Mouse (Mus musculus): ENCODE data around the gene Slc11a1.
"Not testable (repeated sequence)": the region's sequence is repeated elsewhere in the genome, so short reads cannot be mapped to it uniquely, and the experiment has no call there.

Slc11a1 gene

DNA sequence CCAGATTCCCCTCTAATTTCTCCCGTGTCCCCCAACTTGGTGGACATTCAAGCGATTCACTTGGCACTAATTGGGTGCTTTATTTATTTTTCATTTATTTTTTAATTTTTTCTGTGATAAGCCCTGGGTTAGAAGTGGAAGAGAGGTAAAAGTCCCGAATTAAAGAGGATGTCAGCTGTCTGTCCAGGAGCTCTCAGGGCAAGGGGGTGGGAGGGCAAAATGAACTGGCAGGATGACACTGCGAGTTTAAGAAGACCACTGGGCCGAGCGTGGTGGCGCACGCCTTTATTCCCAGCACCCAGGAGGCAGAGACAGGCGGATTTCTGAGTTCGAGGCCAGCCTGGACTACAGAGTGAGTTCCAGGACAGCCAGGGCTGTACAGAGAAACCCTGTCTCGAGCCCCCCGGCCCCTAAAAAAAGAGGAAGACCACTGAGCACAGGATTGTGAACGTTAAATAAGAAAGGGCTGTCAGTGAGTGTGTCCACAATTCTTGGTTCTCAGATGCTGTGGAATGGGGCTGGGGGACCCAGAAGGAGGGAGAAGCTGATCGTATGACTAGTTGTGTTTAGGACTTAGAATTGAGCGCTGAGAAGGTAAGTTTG lies 12.5 kb downstream of the Slc11a1 start:
- no peak for DNase-seq (ENCODE audit: low read depth)

DNA sequence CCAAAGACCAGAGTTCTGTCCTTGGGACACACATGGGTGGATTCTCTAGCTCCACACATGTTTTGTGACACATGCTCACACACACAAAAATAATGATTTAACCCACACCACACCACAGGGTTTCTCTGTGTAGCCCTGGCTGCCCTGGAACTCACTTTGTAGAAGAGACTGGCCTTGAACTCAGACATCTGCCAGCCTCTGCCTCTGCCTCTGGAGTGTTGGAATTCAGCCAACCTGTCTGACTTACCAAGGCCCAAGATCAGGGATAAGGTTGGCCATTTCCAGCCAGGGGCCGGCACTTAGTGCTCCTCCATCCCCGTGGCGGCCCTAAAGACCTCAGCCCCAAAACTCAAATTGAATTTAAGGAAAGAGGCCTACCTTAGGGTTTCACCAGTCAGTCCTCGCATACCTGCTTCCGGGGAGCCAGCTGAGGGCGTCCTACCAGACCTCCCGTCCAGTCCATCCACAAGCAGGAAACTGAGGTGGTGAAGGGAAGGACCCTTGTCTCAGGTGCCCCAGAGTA lies 13.5 kb downstream of the Slc11a1 start:
- no peak for DNase-seq (ENCODE audit: low read depth)

GRCm38 (mm10) chr1:74389831-74390286 lies 14.9 kb downstream of the Slc11a1 start:
- peak; percentile 77 for DNase-seq (ENCODE audit: low read depth)

DNA sequence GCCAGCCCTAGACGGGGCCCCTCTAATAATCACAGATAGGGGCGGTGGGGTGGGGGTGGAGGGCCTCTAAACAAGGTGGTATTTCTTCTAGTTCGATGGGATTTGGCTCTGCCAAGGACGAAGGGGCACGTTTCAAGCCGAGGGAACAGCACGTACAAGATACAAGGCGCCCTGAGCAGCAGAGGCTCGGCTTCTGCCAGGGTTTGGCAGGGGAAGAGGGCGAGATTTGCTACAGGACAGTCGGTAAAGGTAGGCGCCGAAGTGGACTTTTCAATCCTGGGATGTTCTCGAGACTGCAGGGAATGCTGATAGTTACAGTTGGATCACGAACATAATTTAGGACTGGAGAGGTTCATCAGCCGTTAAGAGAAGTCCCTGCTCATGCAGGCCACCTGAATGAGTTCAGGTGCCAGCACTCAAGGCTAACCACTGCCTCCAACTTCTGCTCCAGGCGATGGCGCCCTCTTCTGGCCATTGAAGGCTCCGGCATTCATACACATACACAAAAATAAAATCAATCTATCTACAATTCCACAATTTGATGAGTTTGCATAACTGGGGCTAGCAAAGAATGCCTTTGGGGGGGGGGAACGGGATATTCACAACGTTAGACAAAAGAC lies 15.4 kb downstream of the Slc11a1 start:
- peak; percentile 89 for DNase-seq (ENCODE audit: low read depth)

DNA sequence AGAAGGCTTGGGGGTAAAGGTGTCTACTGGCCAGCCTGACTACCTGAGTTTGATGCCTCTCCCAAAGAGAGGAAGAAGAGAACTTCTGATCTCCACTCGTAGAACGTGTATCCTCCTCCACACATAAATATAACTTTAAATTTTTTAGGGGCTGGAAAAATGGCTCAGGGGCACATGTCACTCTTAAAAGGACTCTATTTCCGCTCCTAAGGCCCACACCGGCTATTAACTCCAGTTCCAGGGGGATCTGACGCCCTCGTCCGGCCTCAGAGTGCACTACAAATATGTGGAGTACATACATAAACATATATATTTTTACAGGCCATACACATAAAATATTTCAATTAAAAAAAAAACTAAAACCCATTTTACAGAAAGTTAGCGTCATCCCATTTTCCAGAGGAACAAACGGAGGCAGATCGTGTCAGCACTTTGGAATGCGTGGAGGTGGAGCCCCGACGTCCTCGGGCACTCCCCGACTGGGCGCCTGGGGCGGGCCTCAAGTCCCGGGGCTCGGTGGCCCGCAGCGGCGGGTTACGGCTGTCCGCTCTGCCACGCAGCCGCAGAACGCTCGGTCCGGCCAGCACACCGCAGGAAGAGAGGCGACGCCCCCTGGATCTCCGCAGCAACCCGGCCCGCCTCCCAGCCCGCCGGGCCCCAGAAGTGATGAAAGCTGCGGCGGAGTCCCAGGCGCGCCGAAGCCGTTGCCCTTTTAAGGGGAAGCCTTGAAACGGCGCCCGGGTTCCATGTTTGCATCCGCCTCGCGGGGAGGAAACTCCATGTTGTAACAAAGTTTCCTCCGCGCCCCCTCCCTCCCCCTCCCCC lies 16.1 kb downstream of the Slc11a1 start, which contains the start of gene Ctdsp1:
Gene Ctdsp1, plus strand, starts transcription at position 586 of the 825 bp plus-strand sequence.
- DNase-seq (ENCODE audit: low read depth) = peak; percentile 93

DNA sequence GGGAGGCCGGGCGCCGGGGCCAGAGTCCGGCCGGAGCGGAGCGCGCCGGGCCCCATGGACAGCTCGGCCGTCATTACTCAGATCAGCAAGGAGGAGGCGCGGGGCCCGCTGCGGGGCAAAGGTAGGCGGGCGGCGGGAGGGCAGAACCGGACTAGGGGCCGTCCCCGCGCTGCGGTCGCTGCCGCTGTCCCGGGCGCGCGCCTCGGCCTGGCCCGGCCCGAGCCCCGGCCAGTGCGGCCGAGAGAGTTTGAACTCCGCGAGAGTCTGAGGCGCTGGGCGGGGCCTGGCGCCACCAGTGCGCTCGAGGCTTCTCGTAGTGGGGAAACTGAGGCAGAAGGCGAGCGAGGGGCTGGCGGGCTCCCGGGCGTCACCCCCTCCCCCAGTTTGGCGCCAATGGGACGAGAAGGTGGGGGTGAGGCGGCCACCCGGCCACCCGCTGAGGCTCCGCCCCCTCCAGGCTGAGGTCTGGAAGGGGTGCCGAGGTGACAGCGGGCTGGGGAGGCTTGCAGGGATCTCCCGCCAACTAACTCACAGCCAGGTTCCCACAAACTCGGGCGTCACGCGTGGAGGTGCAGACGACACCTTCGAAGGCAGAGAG lies 16.9 kb downstream of the Slc11a1 start:
- DNase-seq (ENCODE audit: low read depth) = peak; percentile 71

- DNase-seq (ENCODE audit: low read depth) = no peak
Measured at GRCm38 (mm10) chr1:74392446-74392994, 17.5 kb downstream of the Slc11a1 start.

GRCm38 (mm10) chr1:74393010-74393409 lies 18.0 kb downstream of the Slc11a1 start:
- no peak for DNase-seq (ENCODE audit: low read depth)

GRCm38 (mm10) chr1:74393697-74394096 lies 18.7 kb downstream of the Slc11a1 start:
- no peak for DNase-seq (ENCODE audit: low read depth)

GRCm38 (mm10) chr1:74394311-74394710 lies 19.3 kb downstream of the Slc11a1 start:
- DNase-seq (ENCODE audit: low read depth) = no peak

GRCm38 (mm10) chr1:74394858-74395257 lies 19.9 kb downstream of the Slc11a1 start:
- no peak for DNase-seq (ENCODE audit: low read depth)

GRCm38 (mm10) chr1:74395290-74395689 lies 20.3 kb downstream of the Slc11a1 start:
- DNase-seq (ENCODE audit: low read depth) = no peak

DNA sequence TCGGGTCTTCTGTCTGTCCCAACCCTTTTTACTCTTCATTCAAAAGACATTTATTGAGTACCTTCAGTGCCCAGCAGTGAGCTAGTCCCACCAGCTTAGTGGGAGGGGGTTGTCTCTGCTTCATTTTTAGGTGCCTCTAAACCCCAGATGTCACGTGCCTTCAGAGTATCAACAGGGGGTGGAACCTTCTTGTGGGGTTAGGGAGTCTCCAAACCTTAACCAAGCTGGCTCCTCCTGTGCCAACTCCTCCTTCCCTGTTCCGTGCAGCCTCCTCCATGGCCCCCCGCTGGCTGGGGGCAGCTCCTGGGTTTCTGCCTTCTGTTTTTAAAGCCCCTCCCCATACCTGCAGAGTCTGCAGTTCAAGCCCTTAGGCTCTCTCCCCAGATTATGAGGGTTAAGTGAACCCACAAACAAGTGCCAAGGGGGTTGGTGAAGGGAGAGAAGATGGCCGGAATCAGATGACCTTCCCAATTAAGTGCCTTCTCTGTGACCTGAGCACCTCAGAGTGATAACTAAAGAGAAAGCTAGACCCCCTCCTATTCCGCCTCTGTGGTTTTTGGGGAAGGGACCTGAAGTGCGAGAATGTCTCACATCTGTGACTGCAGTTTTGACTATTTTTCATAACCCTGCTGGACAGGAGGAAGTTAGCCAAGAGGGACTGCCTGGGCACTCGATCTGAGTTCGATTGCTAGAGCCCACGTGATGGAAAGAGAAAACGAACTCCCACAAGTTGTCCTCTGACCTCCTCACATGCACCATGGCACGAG lies 21.6 kb downstream of the Slc11a1 start:
- not testable (repeated sequence) for DNase-seq (ENCODE audit: low read depth)

DNA sequence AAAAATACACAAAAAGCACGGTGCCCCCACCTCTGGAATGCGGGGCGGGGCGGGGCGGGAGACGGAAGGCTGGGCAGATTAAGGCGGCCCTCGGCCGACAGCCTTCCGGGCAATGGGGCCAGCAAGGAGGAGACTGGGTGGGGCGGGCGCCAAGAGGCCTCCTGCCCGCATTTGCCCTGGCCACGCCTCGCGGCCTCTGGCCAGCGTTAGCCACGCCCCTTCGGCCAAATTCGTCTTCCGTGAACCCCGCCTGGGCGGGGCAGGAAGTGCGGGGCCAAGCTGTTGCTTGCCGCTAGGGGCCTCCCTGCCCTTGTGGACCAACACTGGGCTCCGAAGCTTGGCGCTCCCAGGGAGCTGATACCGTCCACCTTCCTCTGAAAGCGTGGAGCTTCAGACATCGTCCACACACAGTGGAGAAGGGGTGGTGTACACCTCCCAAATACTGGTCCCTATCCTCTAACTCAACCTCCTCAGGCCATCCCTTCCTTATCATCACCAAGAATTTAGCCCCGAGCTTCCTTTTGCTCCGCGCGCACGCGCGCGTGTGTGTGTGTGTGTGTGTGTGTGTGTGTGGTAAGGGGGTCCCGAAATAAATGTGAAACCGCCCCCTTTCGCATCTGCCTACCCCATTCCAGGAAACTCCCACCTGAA lies 22.4 kb downstream of the Slc11a1 start:
- DNase-seq (ENCODE audit: low read depth) = peak; percentile 86

GRCm38 (mm10) chr1:74397919-74398451 lies 23.0 kb downstream of the Slc11a1 start:
- DNase-seq (ENCODE audit: low read depth) = peak; percentile 90

- no peak for DNase-seq (ENCODE audit: low read depth)
Measured at GRCm38 (mm10) chr1:74400531-74400930, 25.5 kb downstream of the Slc11a1 start.

GRCm38 (mm10) chr1:74401015-74401702 lies 26.2 kb downstream of the Slc11a1 start:
- no peak for DNase-seq (ENCODE audit: low read depth)

GRCm38 (mm10) chr1:74404206-74404605 lies 29.2 kb downstream of the Slc11a1 start:
- no peak for DNase-seq (ENCODE audit: low read depth)

- DNase-seq (ENCODE audit: low read depth) = no peak
Measured at GRCm38 (mm10) chr1:74408589-74409504, 33.9 kb downstream of the Slc11a1 start, which contains the start of gene Vil1. TSS of gene Vil1 (plus strand) at chr1:74409376.
